Mouse (Mus musculus) hindbrain, postnatal 0 days (tissue): ENCODE results near the gene Tfrc. TPM values are rescaled to one million over a fixed set of nuclear protein-coding genes. Genes with fewer than 3 reads are reported as not detected.

ENCODE experiments used
- ATAC-seq: fragments of 200-750 bp; cut with Nextera tagmentation; 2 replicates; pipeline ENCODE4 v1.8.0; 2017; ENCODE audit warnings: mild to moderate bottlenecking, moderate TSS enrichment, moderate library complexity
- DNase-seq: peaks from one replicate; pipeline ENCODE4 v3.0.0-alpha.2; 2015; ENCODE audit warnings: low spot score
- H3K27ac ChIP-seq: fragments of 300-500 bp; sonication (generic); 2 replicates; pipeline ENCODE4 v1.5.1; 2014; ENCODE audit warnings: mild to moderate bottlenecking
- H3K27me3 ChIP-seq: fragments of 300-500 bp; sonication (generic); 2 replicates; pipeline ENCODE4 v1.6.1; 2014; ENCODE audit warnings: low read length, mixed read lengths; ENCODE audit not compliant: insufficient read depth
- H3K36me3 ChIP-seq: fragments of 300-500 bp; sonication (generic); 2 replicates; pipeline ENCODE4 v1.6.1; 2014; ENCODE audit warnings: low read length, mixed read lengths; ENCODE audit not compliant: insufficient read depth
- H3K4me1 ChIP-seq: fragments of 300-500 bp; sonication (generic); 2 replicates; pipeline ENCODE4 v1.6.1; 2014; ENCODE audit warnings: antibody characterized with exemption, low read length, mixed read lengths; ENCODE audit not compliant: insufficient read depth
- H3K4me2 ChIP-seq: fragments of 300-500 bp; sonication (generic); 2 replicates; pipeline ENCODE4 v1.6.1; 2014; ENCODE audit warnings: low read depth, mild to moderate bottlenecking, low read length, moderate library complexity, mixed read lengths
- H3K4me3 ChIP-seq: fragments of 300-500 bp; sonication (generic); 2 replicates; pipeline ENCODE4 v1.5.1; 2014; ENCODE audit warnings: low read length
- H3K9ac ChIP-seq: fragments of 300-500 bp; sonication (generic); replicated peaks from 2 replicates; pipeline ENCODE4 v1.6.1; 2014; ENCODE audit warnings: mild to moderate bottlenecking, low read length, moderate library complexity, mixed read lengths
- H3K9me3 ChIP-seq: fragments of 300-500 bp; sonication (generic); 2 replicates; pipeline ENCODE4 v1.6.1; 2016; ENCODE audit warnings: low read length, mixed read lengths
- CTCF ChIP-seq: IDR thresholded peaks from 2 replicates; pipeline ENCODE4 v1.5.1; 2016; ENCODE audit warnings: antibody characterized with exemption, control low read depth, low read depth
- WGBS: fragments of 180-500 bp; shearing (Covaris S2); extraction: QIAGEN DNeasy Blood & Tissue Kit; methylation state at CpG from one replicate; pipeline ENCODE4 v1.1.7; 2014; 5-methylcytosine and 5-hydroxymethylcytosine counted together
- polyA plus RNA-seq: library from polyadenylated mRNA; unstranded; fragments of >200 nt; fragmentation: Nextera tagmentation; extraction: Ambion mirVana; gene quantifications from 2 replicates; pipeline ENCODE4 v1.2.1, GENCODE M21; 2015
- total RNA-seq: library from RNA; depleted of rRNA; stranded (reverse); fragments of >200 nt; gene quantifications from 2 replicates; pipeline ENCODE4 v1.2.3, GENCODE M21; 2014

The Tfrc gene
- total and polyA plus RNA-seq, 2 experiments from 2014 or later = 38.3 to 51.9 TPM

- H3K9me3 ChIP-seq = no peaks in the 10 kb centered on the region
- H3K36me3 ChIP-seq = no peaks in the 10 kb centered on the region
- no peak overlapping the region for H3K9ac ChIP-seq
- no peak for ATAC-seq
- TF ChIP-seq CTCF = no peak
- no peak overlapping the region for H3K4me3 ChIP-seq
- no peak overlapping the region for H3K27ac ChIP-seq
- no peaks in the 10 kb centered on the region for H3K27me3 ChIP-seq
- H3K4me1 ChIP-seq = peaks cover 30% of the 10 kb centered on the region
- 73% methylated on average over 8 of the region's 8 CpGs for WGBS
- H3K4me2 ChIP-seq = no peak overlapping the region
- DNase-seq = no peak
These were observed 48.1 kb downstream of the Tfrc start for GRCm38 (mm10) chr16:32656794-32657193.

- 91% methylated on average over 16 of the region's 16 CpGs for WGBS
- DNase-seq (no peak), ATAC-seq (no peak)
- Histone ChIP-seq H3K4me3 (no peak overlapping the region), H3K36me3 (no peaks in the 10 kb centered on the region), H3K9me3 (no peaks in the 10 kb centered on the region), H3K9ac (peak overlapping the region; percentile 17; the same call in 1 of the 2 replicates), H3K4me2 (peak overlapping the region; percentile 63), H3K4me1 (peaks cover 38% of the 10 kb centered on the region), H3K27ac (peak overlapping the region; percentile 87; the same call in 1 of the 2 replicates), H3K27me3 (no peaks in the 10 kb centered on the region)
- no peak for TF ChIP-seq CTCF
These were observed 49.0 kb downstream of the Tfrc start for GRCm38 (mm10) chr16:32657498-32658250.

GRCm38 (mm10) chr16:32658743-32659171 lies 50.0 kb downstream of the Tfrc start:
- peak overlapping the region; percentile 55 for H3K9ac ChIP-seq
- no peaks in the 10 kb centered on the region for H3K9me3 ChIP-seq
- peak overlapping the region; percentile 87 for H3K27ac ChIP-seq
- TF ChIP-seq CTCF = no peak
- H3K4me2 ChIP-seq = peak overlapping the region; percentile 63
- peak overlapping the region; percentile 47 for H3K4me3 ChIP-seq
- no peaks in the 10 kb centered on the region for H3K27me3 ChIP-seq
- H3K36me3 ChIP-seq = no peaks in the 10 kb centered on the region
- H3K4me1 ChIP-seq = peaks cover 49% of the 10 kb centered on the region
- 1% methylated on average over 16 of the region's 21 CpGs for WGBS
- ATAC-seq (peak; percentile 33), DNase-seq (peak; percentile 66)

GRCm38 (mm10) chr16:32659385-32659784 lies 50.7 kb downstream of the Tfrc start:
- peaks cover 53% of the 10 kb centered on the region for H3K4me1 ChIP-seq
- ATAC-seq = peak; percentile 16; the same call in 1 of the 2 replicates
- 2% methylated on average over 8 of the region's 8 CpGs for WGBS

GRCm38 (mm10) chr16:32660095-32660494 lies 51.4 kb downstream of the Tfrc start:
- Histone ChIP-seq H3K4me3 (no peak overlapping the region), H3K4me2 (peak overlapping the region; percentile 63), H3K36me3 (no peaks in the 10 kb centered on the region), H3K4me1 (peaks cover 54% of the 10 kb centered on the region), H3K9me3 (no peaks in the 10 kb centered on the region), H3K27ac (peak overlapping the region; percentile 82), H3K27me3 (no peaks in the 10 kb centered on the region), H3K9ac (no peak overlapping the region)
- ATAC-seq (no peak), DNase-seq (no peak)
- TF ChIP-seq CTCF = no peak
- 29% methylated on average over 1 of the region's 1 CpGs for WGBS

More at GRCm38 (mm10) chr16:32659385-32659784, 50.7 kb downstream of the Tfrc start:
- Histone ChIP-seq H3K27me3 (no peaks in the 10 kb centered on the region), H3K9me3 (no peaks in the 10 kb centered on the region), H3K4me3 (peak overlapping the region; percentile 47), H3K36me3 (no peaks in the 10 kb centered on the region), H3K4me2 (peak overlapping the region; percentile 63), H3K9ac (peak overlapping the region; percentile 55), H3K27ac (peak overlapping the region; percentile 87)
- DNase-seq = peak; percentile 86
- peak; percentile 93 for TF ChIP-seq CTCF

GRCm38 (mm10) chr16:32660557-32661321 lies 52.0 kb downstream of the Tfrc start:
- H3K27ac ChIP-seq = peak overlapping the region; percentile 82
- no peak for TF ChIP-seq CTCF
- 17% methylated on average over 10 of the region's 10 CpGs for WGBS
- H3K4me1 ChIP-seq = peaks cover 54% of the 10 kb centered on the region
- H3K9me3 ChIP-seq = no peaks in the 10 kb centered on the region
- peak overlapping the region; percentile 39 for H3K9ac ChIP-seq
- peak; percentile 75 for ATAC-seq
- H3K4me2 ChIP-seq = peak overlapping the region; percentile 63
- H3K27me3 ChIP-seq = no peaks in the 10 kb centered on the region
- H3K4me3 ChIP-seq = peak overlapping the region; percentile 26
- DNase-seq = peak; percentile 89
- H3K36me3 ChIP-seq = no peaks in the 10 kb centered on the region
